Mouse (Mus musculus) liver, adult 10 weeks (tissue): Measurements from ENCODE around the gene Irf7. TPM values are rescaled to one million over a fixed set of nuclear protein-coding genes. Genes with fewer than 3 reads are reported as not detected.

Experiments used
- polyA plus RNA-seq: library from polyadenylated mRNA; stranded (reverse); fragments of 350-450 nt; fragmentation: Illumina TruSeq; extraction: RNeasy Lipid Tissue Mini Kit (QIAGEN cat#74804); gene quantifications from one replicate; pipeline ENCODE4 v1.2.3, GENCODE M21; 2014; ENCODE audit warnings: low read depth, low replicate concordance

Gene Irf7
- 32.2 TPM for polyA plus RNA-seq

GRCm38 (mm10) chr7:141265739-141266561, at the start of gene Irf7:
Gene Irf7 (minus strand): TSS chr7:141266481.

GRCm38 (mm10) chr7:141291921-141292582, 25.8 kb upstream of the Irf7 start, which contains the start of gene Drd4:
Gene Drd4 (plus strand): TSS chr7:141292006.

GRCm38 (mm10) chr7:141278766-141279590, 12.7 kb upstream of the Irf7 start, which contains the start of gene Sct:
Gene Sct (minus strand): TSS chr7:141279133.

GRCm38 (mm10) chr7:141276546-141276945, 10.3 kb upstream of the Irf7 start, which contains the start of gene Cdhr5:
Gene Cdhr5 (minus strand): TSS chr7:141276786.

GRCm38 (mm10) chr7:141228279-141229067, 37.8 kb downstream of the Irf7 start, which contains the start of gene Phrf1:
Gene Phrf1 (plus strand): TSS chr7:141228784.

GRCm38 (mm10) chr7:141215101-141215879, 51.0 kb downstream of the Irf7 start, which contains the start of gene Rassf7:
Gene Rassf7 (plus strand): TSS chr7:141215860.

GRCm38 (mm10) chr7:141213605-141214235, 52.6 kb downstream of the Irf7 start, which contains the start of gene Lmntd2:
Gene Lmntd2 (minus strand): TSS chr7:141214080.

Other genes with a start within 250 kb of the Irf7 start
- 2.6 TPM for gene Ifitm6, start 248.6 kb downstream of the Irf7 start, polyA plus RNA-seq
- gene Gm17387, start 237.3 kb downstream of the Irf7 start, polyA plus RNA-seq = not detected
- gene B4galnt4, start 205.4 kb downstream of the Irf7 start, polyA plus RNA-seq = not detected
- not detected for gene Pkp3, start 188.3 kb downstream of the Irf7 start, polyA plus RNA-seq
- gene Sigirr, start 165.9 kb downstream of the Irf7 start, polyA plus RNA-seq = 1.6 TPM
- gene Ano9, start 148.7 kb downstream of the Irf7 start, polyA plus RNA-seq = not detected
- gene Ptdss2, start 144.1 kb downstream of the Irf7 start, polyA plus RNA-seq = 7.0 TPM
- gene Rnh1, start 93.6 kb downstream of the Irf7 start, polyA plus RNA-seq = 5.3 TPM
- 8.3 TPM for gene Hras, start 72.5 kb downstream of the Irf7 start, polyA plus RNA-seq
- 0.37 TPM for gene Lrrc56, start 72.3 kb downstream of the Irf7 start, polyA plus RNA-seq
- 0.37 TPM for gene Lmntd2, start 52.4 kb downstream of the Irf7 start, polyA plus RNA-seq
- gene Rassf7, start 50.6 kb downstream of the Irf7 start, polyA plus RNA-seq = 3.6 TPM
- 6.0 TPM for gene Phrf1, start 37.7 kb downstream of the Irf7 start, polyA plus RNA-seq
- 14.3 TPM for gene Cdhr5, start 10.3 kb upstream of the Irf7 start, polyA plus RNA-seq
- gene Sct, start 12.7 kb upstream of the Irf7 start, polyA plus RNA-seq = not detected
- gene Drd4, start 25.5 kb upstream of the Irf7 start, polyA plus RNA-seq = not detected
- 1.4 TPM for gene Deaf1, start 61.2 kb upstream of the Irf7 start, polyA plus RNA-seq
- gene Tmem80, start 61.3 kb upstream of the Irf7 start, polyA plus RNA-seq = 10.1 TPM
- 9.6 TPM for gene Eps8l2, start 72.4 kb upstream of the Irf7 start, polyA plus RNA-seq
- gene Taldo1, start 125.7 kb upstream of the Irf7 start, polyA plus RNA-seq = 13.5 TPM
- 6.2 TPM for gene Gatd1, start 147.7 kb upstream of the Irf7 start, polyA plus RNA-seq
- not detected for gene Cend1, start 163.0 kb upstream of the Irf7 start, polyA plus RNA-seq
- gene Slc25a22, start 171.4 kb upstream of the Irf7 start, polyA plus RNA-seq = 9.5 TPM
- gene Pidd1, start 177.5 kb upstream of the Irf7 start, polyA plus RNA-seq = 0.11 TPM
- gene Rplp2, start 180.9 kb upstream of the Irf7 start, polyA plus RNA-seq = 11.4 TPM
- 6.6 TPM for gene Pnpla2, start 188.7 kb upstream of the Irf7 start, polyA plus RNA-seq
- gene Cracr2b, start 194.6 kb upstream of the Irf7 start, polyA plus RNA-seq = not detected
- 10.0 TPM for gene Cd151, start 200.9 kb upstream of the Irf7 start, polyA plus RNA-seq
- 2.3 TPM for gene Polr2l, start 208.7 kb upstream of the Irf7 start, polyA plus RNA-seq
- 5.4 TPM for gene Tspan4, start 208.8 kb upstream of the Irf7 start, polyA plus RNA-seq